Mouse (Mus musculus) erythroblast, adult 5-6 weeks (primary cell): ENCODE data around the gene Rae1. TPM values are rescaled to one million over a fixed set of nuclear protein-coding genes. Genes with fewer than 3 reads are reported as not detected.

ENCODE experiments used
- ATAC-seq: replicated peaks from 2 replicates; pipeline ENCODE4 v1.8.0; 2016; ENCODE audit warnings: moderate number of reproducible peaks, mild to moderate bottlenecking, moderate TSS enrichment, inconsistent platforms; ENCODE audit not compliant: poor library complexity, low FRiP score, severe bottlenecking
- total RNA-seq, 2 experiments: library from RNA; stranded (forward) in 1 of 2; stranded (reverse) in 1 of 2; fragments of 150-400 nt in 1 of 2; fragments of 200-764, 138-1000 nt in 1 of 2; gene quantifications; 2 replicates each; pipeline versions ENCODE4 v1.2.3 to v1.2.4; 2015 to 2017; ENCODE audit warnings: low replicate concordance in 2 of 2

Gene Rae1
- total RNA-seq (2015; ENCODE audit: low replicate concordance) (46.4 and 52.5 TPM in 2 replicates), total RNA-seq (2017; ENCODE audit: low replicate concordance) (59.4 and 91.0 TPM in 2 replicates)

- peak; percentile 89 for ATAC-seq
Measured at GRCm38 (mm10) chr2:172999630-173000284, at the start of gene Rae1. TSS of gene Rae1 (plus strand) at chr2:173000117.

DNA sequence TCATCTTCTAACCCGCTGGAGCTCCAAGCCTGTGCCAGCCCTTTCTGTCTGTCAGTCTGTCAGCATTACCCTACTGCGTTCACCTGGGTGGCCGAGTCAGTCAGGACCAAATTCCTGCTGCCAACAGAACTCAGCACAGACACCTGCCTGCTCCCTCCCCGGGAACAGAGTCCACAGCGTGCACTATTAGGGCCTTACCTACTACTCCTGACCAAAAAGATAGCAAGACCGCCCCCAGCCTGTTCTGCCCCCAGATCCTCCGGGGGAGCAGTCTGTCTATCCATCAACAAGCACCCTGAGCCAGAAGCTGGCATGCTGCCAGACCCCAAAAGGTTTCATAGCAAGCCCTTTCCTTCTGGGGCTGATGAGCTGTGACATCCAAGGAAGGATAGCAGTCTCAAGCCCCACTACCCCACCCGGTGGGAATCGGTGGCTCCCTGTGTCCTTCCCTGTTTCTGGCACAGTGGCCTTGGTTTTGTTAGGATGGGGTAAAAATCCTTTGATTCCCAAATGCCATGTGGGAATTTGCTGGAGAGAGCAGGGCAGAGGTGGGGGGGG, 49.7 kb upstream of the Rae1 start:
- ATAC-seq: no peak

DNA sequence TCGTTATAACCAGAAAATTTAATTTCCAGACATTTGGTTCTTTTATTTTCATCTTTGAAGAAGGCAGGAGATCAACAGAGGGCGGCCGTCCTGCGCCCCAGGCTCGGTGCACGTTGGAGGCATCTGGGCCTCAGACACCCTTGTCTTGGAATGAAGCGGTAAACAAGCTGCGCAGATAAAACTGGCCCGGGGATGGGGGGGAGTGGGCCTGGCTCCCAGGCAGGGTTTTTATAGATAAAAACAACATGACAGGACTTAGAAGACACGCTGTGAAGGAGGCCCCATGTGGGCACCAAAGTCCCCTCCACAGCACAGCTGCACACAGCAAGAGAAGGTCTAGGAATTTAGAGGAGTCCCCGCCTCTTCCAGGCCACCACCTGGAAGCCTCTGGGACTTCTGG, 49.2 kb upstream of the Rae1 start:
- ATAC-seq: no peak

DNA sequence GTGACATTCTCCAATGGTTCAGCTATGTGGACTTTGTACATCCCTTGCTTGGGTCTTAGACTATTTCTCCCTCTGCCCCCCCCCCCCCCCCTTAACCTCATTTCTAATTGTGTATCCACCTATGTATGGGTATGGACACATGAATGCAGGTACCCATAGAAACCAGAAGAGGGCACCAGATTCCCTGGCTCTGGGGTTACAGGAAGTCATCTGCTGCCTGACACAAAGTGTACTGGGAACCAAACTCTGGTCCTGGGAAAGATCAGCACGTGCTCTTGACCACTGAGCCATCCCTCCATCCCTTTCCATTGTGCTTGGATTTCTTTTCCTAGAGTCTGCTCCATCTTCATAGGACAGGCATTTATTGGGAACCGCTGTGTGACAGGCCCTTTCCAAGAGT, 47.9 kb upstream of the Rae1 start:
- ATAC-seq: no peak

DNA sequence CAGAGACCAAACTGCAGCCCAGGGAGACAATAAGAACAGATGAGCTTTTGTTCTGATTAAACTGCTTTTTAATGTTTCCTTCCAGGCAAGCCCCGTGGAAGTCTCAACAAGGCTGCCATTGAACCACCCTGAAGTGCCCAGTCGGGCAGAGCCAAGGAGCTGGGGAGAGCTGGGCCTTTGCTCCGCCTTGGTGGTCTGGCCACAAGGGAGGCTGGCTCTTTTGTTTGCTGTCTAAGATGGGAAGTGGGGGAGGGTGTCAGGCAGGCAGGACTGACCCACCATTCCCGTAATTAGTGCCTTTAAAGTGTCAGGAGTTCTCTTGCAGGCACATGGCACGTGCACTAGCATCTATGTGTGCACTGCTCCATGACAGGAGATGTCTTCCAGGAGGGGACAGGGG, 41.3 kb upstream of the Rae1 start:
- no peak for ATAC-seq

DNA sequence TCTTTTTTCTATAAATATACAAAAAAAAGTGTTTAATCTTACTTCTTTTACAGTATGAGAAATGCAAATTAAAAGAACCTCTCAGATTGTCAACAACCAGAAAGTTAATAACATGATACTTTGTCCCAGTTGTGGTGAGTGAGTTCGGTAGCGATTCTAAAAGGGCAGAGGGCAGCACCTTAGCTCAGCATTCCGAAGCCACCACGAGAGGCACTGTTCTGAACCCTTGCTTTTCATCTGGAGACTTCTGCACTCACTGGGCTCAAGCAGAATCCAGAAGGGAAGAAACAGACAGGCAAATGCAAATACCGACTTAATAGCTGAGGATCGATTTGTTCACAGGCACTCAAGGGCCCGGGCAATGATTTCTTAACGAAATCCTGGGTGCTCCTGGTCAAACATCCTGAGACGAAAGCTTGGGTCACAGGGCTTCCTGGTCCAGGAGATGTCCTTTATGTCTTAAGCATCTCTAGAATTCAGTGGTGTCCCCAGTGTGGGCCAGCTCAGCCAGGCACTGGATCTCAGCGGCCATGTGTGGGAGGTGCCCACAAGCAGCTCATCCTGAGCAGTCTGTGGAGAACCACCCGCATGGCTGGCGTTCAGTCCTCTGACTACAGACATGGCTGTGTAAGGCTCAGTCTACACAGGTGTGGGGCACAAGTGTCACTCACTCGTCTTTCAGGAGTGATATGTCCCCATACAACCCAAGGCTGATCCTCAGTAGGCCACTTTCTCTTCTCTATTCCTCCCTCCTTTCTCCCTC, 40.7 kb upstream of the Rae1 start:
- ATAC-seq: no peak

DNA sequence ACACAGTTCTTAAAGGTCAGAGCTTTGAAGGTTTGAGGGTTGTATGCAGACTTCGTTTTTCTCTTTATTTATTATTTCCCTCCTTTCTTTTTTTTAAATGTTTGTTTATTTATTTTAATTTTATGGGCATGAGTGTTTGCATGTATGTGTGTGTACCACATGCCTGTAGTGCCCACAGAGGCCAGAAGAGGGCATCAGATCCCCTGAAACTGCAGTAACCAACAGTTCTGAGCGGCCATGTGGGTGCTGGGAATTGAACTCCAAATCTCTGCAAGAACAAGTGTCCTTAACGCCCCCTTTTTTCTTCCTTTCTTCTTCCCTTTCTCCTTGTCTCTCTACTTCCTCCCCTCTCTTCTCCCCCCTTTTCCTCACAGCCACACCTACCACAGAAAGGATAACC, 39.6 kb upstream of the Rae1 start:
- ATAC-seq: no peak

DNA sequence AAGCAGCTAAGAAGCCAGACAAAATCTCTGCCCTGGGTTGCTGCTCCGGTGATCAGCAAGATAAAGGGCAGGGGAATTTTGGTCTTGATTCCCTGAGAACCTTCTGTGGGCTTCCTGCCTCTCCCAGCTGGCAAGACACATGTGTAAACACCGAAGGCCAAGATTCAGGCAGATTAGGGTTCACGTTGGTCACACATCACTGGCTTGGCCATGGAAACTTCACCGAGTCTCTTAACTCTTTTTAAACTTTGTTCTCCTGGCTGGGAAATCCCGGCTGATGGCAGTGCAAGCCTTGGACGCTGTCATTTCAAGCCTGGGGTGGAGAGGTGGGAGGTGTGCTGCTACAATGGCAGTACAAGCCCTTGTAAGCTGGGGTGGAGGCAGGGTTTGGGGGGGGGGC, 38.7 kb upstream of the Rae1 start:
- no peak for ATAC-seq

- ATAC-seq: no peak
Measured at GRCm38 (mm10) chr2:172965249-172965648, 34.7 kb upstream of the Rae1 start.

DNA sequence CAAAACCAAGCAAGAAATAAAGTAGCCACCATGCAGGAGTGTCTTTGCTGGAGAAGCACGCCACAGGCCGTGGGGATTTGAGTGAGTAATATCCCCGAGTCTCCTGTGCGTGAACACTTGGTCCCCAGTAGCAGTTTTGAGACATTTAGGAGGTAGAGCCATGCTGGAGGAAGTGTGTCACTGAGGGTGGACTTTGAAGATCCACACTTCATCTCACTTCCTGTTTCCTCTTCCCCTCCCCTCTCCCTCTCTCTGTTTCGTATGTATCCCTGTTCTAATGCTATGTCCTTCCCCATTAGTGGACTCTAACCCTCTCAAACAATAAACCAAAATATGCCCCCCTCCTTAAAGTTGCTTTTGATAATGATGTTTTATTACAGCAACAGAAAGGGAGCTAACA, 33.4 kb upstream of the Rae1 start:
- no peak for ATAC-seq

- ATAC-seq: no peak
Measured at GRCm38 (mm10) chr2:172971865-172972264, 28.1 kb upstream of the Rae1 start.

- no peak for ATAC-seq
Measured at GRCm38 (mm10) chr2:172973806-172974565, 25.9 kb upstream of the Rae1 start.

- no peak for ATAC-seq
Measured at GRCm38 (mm10) chr2:172974701-172975100, 25.2 kb upstream of the Rae1 start.

- no peak for ATAC-seq
Measured at GRCm38 (mm10) chr2:172975159-172975558, 24.8 kb upstream of the Rae1 start.

DNA sequence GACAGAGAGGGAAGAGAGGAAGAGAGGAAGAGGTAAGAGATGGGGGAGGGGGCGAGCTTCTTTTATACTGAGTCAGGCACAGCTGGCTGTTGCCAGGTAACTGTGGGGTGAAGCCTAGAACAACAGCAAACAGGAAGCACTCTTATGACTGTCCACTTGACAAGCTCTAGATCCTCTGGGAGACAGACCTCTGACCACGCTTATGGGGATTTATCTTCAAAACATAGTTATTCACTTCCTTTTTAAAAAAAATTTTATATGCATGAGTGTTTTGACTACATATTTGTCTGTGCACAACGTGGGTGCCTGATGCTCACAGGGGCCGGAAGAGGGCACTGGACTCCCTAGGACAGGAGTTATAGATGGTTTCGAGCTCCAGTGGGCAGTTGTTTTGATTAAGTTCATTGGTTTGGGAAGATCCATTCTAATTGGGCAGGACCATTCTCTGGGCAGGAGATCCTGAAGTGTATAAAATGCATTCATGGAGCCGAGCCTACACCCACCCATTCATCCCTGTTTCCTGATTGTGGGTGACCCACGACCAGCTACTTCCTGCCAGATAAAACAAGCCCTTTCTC, 23.2 kb upstream of the Rae1 start:
- no peak for ATAC-seq

GRCm38 (mm10) chr2:172977409-172978130, 22.3 kb upstream of the Rae1 start, which contains the start of gene Spo11:
TSS of gene Spo11 (plus strand) at chr2:172977700.
- no peak for ATAC-seq

DNA sequence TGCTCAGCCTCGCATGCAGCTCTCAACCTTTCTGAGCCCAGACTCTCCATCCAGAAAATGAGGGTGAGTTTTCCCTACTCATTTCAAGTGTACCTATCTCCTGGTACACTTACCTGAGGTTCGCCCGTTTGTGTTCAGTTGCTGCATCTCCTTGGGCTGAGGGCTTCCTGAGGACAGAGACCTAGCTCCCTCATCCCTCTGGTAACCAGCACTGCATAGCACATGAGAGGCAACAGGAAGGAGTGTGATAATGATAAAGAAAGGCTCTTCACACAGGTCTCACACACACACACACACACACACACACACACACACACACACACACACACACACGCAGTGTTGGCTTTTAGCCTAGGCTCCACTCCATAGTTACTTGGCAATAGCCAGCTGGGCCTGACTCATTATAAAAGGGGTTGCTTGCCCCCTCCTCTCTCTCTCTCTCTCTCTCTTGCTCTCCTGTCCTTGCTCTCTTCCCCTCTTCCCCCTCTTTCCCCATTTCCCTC, 21.7 kb upstream of the Rae1 start:
- no peak for ATAC-seq

- no peak for ATAC-seq
Measured at GRCm38 (mm10) chr2:172979666-172980345, 20.1 kb upstream of the Rae1 start.
